Mouse (Mus musculus): Measurements from ENCODE around the gene Axdnd1.

DNA sequence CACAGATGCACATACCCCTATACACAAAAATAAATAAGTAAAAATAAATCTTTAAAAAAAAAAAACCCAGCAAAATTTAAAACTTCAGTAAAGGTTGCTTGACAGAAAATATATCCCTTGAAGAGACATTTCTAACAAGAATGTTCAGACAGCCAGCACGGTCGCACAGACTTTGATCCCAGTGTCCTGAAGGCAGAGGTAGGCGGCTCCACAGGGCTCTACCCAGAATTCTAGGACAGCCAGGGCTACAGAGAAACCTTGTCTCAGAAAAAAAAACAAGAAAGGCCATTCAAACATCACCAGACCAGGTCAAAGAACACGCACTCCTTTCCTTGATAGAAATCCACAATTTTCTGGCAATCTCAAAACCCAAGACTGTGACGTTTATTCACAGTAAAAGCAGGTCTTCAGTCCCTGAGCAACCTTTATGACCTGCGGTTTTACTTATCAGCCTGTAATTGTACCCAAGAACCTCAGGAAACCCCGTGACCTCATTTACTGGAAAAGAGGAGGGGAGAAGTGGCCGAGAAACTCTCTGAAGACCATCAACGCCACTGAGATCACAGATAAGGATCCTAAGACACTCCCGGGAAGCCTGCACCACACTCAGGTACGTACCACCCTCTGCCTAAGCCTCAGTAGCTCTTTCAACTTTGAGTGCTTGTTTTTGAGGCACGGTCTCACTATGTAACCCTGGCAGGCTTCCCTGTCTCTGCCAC is 41.5 kb upstream of the Axdnd1 start:
- no peak for TF ChIP-seq CTCF (IDR thresholded peaks at IDR 0.05; ENCODE audit: control insufficient read depth, insufficient read depth, insufficient read length)
- TF ChIP-seq CEBPB (IDR thresholded peaks at IDR 0.05; ENCODE audit: low read depth): no peak
- no peak for TF ChIP-seq USF1 (IDR thresholded peaks at IDR 0.05; ENCODE audit: low read depth)
- no peak for TF ChIP-seq MAX (IDR thresholded peaks at IDR 0.05)
- no peak for TF ChIP-seq FOSL1 (IDR thresholded peaks at IDR 0.05; ENCODE audit: insufficient read depth, low read length, poor library complexity, severe bottlenecking)

Measured in C2C12 (cell line).